In genomic region chr1:74239618-74240017, GRCm38 (mm10) we compare ENCODE assay signal across 9 mouse cellular contexts. TPM values are rescaled to one million over a fixed set of nuclear protein-coding genes. Genes with fewer than 3 reads are reported as not detected.
DNase-seq lines count a peak whose midpoint lies in the region; ATAC-seq and TF ChIP-seq lines count a peak whose summit lies in the region.
"Had no signal": no experiment of that assay in that cellular context is flagged by ENCODE, and none has a peak within 500 bp of the region (broad histone marks: within the 10 kb centered on the region; RNA-seq: fewer than 3 reads in every experiment).

No protein-coding gene starts in this region.

- peak overlapping the region; percentile 18; the same call in 1 of the 2 replicates for H3K4me2 ChIP-seq in midbrain, postnatal 0 days (ENCODE audit: low read depth, low read length, poor library complexity, severe bottlenecking)

- no peak for TF ChIP-seq CTCF in midbrain, postnatal 0 days (IDR thresholded peaks at IDR 0.05)

- ATAC-seq in midbrain, postnatal 0 days (ENCODE audit: low FRiP score): no peak

- no peaks in the 10 kb centered on the region for H3K36me3 ChIP-seq in midbrain, postnatal 0 days (ENCODE audit: insufficient read depth, low read length)

- no peak overlapping the region for H3K27ac ChIP-seq in midbrain, postnatal 0 days (ENCODE audit: low read depth, low read length)

- H3K4me3 ChIP-seq in midbrain, postnatal 0 days (ENCODE audit: low read depth, low read length): no peak overlapping the region

- peak; percentile 52 to 63 for DNase-seq in frontal cortex, postnatal 36 days (ENCODE audit: low spot score in 2 of 2)
- DNase-seq in frontal cortex, postnatal 10 days (ENCODE audit: low spot score in 2 of 2): no peak
- peak; percentile 13 to 21 for DNase-seq in thymus, postnatal 36 days
- no peak for DNase-seq in thymus, postnatal 25 days
- DNase-seq in kidney, postnatal 4 days: peak; percentile 15 to 24
- no peak for DNase-seq in midbrain, postnatal 0 days (ENCODE audit: low spot score)
- no peak for DNase-seq in cerebellum, postnatal 10 days
- DNase-seq in frontal cortex, postnatal 25 days (ENCODE audit: low spot score in 2 of 2): no peak

- H3K27me3 ChIP-seq in midbrain, postnatal 0 days (ENCODE audit: insufficient read depth, low read length): no peaks in the 10 kb centered on the region

- H3K9ac ChIP-seq in midbrain, postnatal 0 days (replicated peaks; ENCODE audit: low read length, poor library complexity, severe bottlenecking): no peak overlapping the region

- 60% methylated on average over 11 of the region's 11 CpGs for WGBS in midbrain, postnatal 0 days

- no peaks in the 10 kb centered on the region for H3K9me3 ChIP-seq in midbrain, postnatal 0 days (ENCODE audit: low read length)

- peaks cover 23% of the 10 kb centered on the region for H3K4me1 ChIP-seq in midbrain, postnatal 0 days (ENCODE audit: insufficient read depth, low read length)

RNA-seq across cellular contexts. Expression of gene Arpc2, which starts 3.7 kb away (rescaled TPM):
- 149 and 183 TPM in 2 replicates for total RNA-seq in midbrain, postnatal 0 days (2014; rRNA removed)
- polyA plus RNA-seq in midbrain, postnatal 0 days (2015; fragmentation: Nextera tagmentation; extraction: Ambion mirVana): 442 and 464 TPM in 2 replicates

RNA-seq across cellular contexts. Expression of gene Gpbar1, which starts 38.7 kb away (rescaled TPM):
- total RNA-seq in midbrain, postnatal 0 days (2014; rRNA removed): 0.52 TPM in 1 of 2 replicates, not detected in the other
- 0.16 TPM in 1 of 2 replicates, not detected in the other for polyA plus RNA-seq in midbrain, postnatal 0 days (2015; fragmentation: Nextera tagmentation; extraction: Ambion mirVana)

RNA-seq across cellular contexts. Expression of gene Aamp, which starts 44.9 kb away (rescaled TPM):
- 139 and 148 TPM in 2 replicates for total RNA-seq in midbrain, postnatal 0 days (2014; rRNA removed)
- 203 and 216 TPM in 2 replicates for polyA plus RNA-seq in midbrain, postnatal 0 days (2015; fragmentation: Nextera tagmentation; extraction: Ambion mirVana)

RNA-seq across cellular contexts. Expression of gene Pnkd, which starts 45.1 kb away (rescaled TPM):
- total RNA-seq in midbrain, postnatal 0 days (2014; rRNA removed): 101 and 116 TPM in 2 replicates
- 135 and 140 TPM in 2 replicates for polyA plus RNA-seq in midbrain, postnatal 0 days (2015; fragmentation: Nextera tagmentation; extraction: Ambion mirVana)

RNA-seq across cellular contexts. Expression of gene Cxcr1, which starts 45.2 kb away (rescaled TPM):
- not detected in 2 replicates for total RNA-seq in midbrain, postnatal 0 days (2014; rRNA removed)
- polyA plus RNA-seq in midbrain, postnatal 0 days (2015; fragmentation: Nextera tagmentation; extraction: Ambion mirVana): not detected in 2 replicates
- polyA plus RNA-seq: large intestine, adult 2 months had no signal

Comparison
In these comparisons a context has a peak if more than half of its experiments do, and no peak if none do; other contexts are left out.
1. DNase-seq: peak in frontal cortex, postnatal 36 days (2 of 2), thymus, postnatal 36 days (2 of 2) and kidney, postnatal 4 days (2 of 2); none in frontal cortex, postnatal 10 days (0 of 2), thymus, postnatal 25 days (single experiment), midbrain, postnatal 0 days (single experiment), cerebellum, postnatal 10 days (0 of 2) and frontal cortex, postnatal 25 days (0 of 2).